21 mouse cellular contexts compared by ENCODE assay signal in genomic region chr8:6963006-6963799, GRCm38 (mm10).
DNase-seq lines count a peak whose midpoint lies in the region; ATAC-seq and TF ChIP-seq lines count a peak whose summit lies in the region.
"Had no signal": no experiment of that assay in that cellular context is flagged by ENCODE, and none has a peak within 500 bp of the region (broad histone marks: within the 10 kb centered on the region; RNA-seq: fewer than 3 reads in every experiment).

No protein-coding gene starts in this region.

- no peaks in the 10 kb centered on the region for H3K9me3 ChIP-seq in limb, embryonic 14.5 days (ENCODE audit: control insufficient read depth, low read length)
- H3K9me3 ChIP-seq: embryonic facial prominence, embryonic 15.5 days; forebrain, embryonic 10.5 days; heart, embryonic 12.5 days; hindbrain, embryonic 15.5 days had no signal

- H3K4me3 ChIP-seq in limb, embryonic 14.5 days (replicated peaks; ENCODE audit: low read length) = no peak overlapping the region
- H3K4me3 ChIP-seq: embryonic facial prominence, embryonic 15.5 days; erythroblast, embryonic 14.5 days; forebrain, embryonic 10.5 days; gastrocnemius, adult 2 months; heart, embryonic 12.5 days; hindbrain, embryonic 15.5 days had no signal

- ATAC-seq in limb, embryonic 14.5 days (ENCODE audit: low FRiP score, low read depth) = peak; percentile 53; the same call in 1 of the 2 replicates
- ATAC-seq: forebrain, embryonic 14.5 days had no signal

- H3K36me3 ChIP-seq in limb, embryonic 14.5 days (ENCODE audit: control insufficient read depth, insufficient read depth, low read length) = no peaks in the 10 kb centered on the region
- H3K36me3 ChIP-seq: embryonic facial prominence, embryonic 15.5 days; forebrain, embryonic 10.5 days; heart, embryonic 12.5 days; hindbrain, embryonic 15.5 days had no signal

- no peak for TF ChIP-seq POLR2A in limb, embryonic 14.5 days (IDR thresholded peaks at IDR 0.05; ENCODE audit: borderline replicate concordance, extremely low read depth, insufficient read depth, insufficient read length)

- no peak overlapping the region for H3K4me2 ChIP-seq in limb, embryonic 14.5 days (replicated peaks; ENCODE audit: low read depth, low read length, severe bottlenecking)
- H3K4me2 ChIP-seq: embryonic facial prominence, embryonic 15.5 days; heart, embryonic 12.5 days; hindbrain, embryonic 15.5 days had no signal

- no peak overlapping the region for H3K9ac ChIP-seq in limb, embryonic 14.5 days (ENCODE audit: low read depth, low read length, severe bottlenecking)
- H3K9ac ChIP-seq: embryonic facial prominence, embryonic 15.5 days; heart, embryonic 12.5 days; hindbrain, embryonic 15.5 days had no signal

- H3K27ac ChIP-seq in limb, embryonic 14.5 days (replicated peaks; ENCODE audit: low read depth, low read length) = no peak overlapping the region
- H3K27ac ChIP-seq: embryonic facial prominence, embryonic 15.5 days; forebrain, embryonic 10.5 days; gastrocnemius, adult 2 months; hindbrain, embryonic 15.5 days had no signal

- no peaks in the 10 kb centered on the region for H3K27me3 ChIP-seq in limb, embryonic 14.5 days (ENCODE audit: control insufficient read depth, insufficient read depth, low read length)
- H3K27me3 ChIP-seq: embryonic facial prominence, embryonic 15.5 days; heart, embryonic 12.5 days; hindbrain, embryonic 15.5 days had no signal

- no peaks in the 10 kb centered on the region for H3K4me1 ChIP-seq in limb, embryonic 14.5 days (ENCODE audit: control insufficient read depth, insufficient read depth, low read length)
- H3K4me1 ChIP-seq: embryonic facial prominence, embryonic 15.5 days; forebrain, embryonic 10.5 days; heart, embryonic 12.5 days; hindbrain, embryonic 15.5 days had no signal

- DNase-seq in kidney, adult 9 months = peak; percentile 14
- DNase-seq in kidney, adult 11 months = no peak
- peak; percentile 1 to 5 for DNase-seq in kidney, postnatal 4 days
- DNase-seq in kidney, adult 18-20 months = no peak
- DNase-seq in Muller cell, postnatal 12 days (ENCODE audit: inconsistent ontology term) = peak; percentile 77
- DNase-seq in limb, embryonic 14.5 days (ENCODE audit: low spot score) = peak; percentile 8
- DNase-seq in thymus, postnatal 0 days (ENCODE audit: low spot score) = no peak
- DNase-seq: adrenal gland, adult 8-10 months; cerebellum, adult 11 months; cerebellum, adult 8-10 months; cerebellum, postnatal 14 days; embryo, embryonic 11 days; gastrocnemius, adult 2 months; gastrocnemius, postnatal 25 days; heart, postnatal 36 days had no signal

- 59% methylated on average over 4 of the region's 4 CpGs for WGBS in limb, embryonic 14.5 days

Comparison
In these comparisons a context has a peak if more than half of its experiments do, and no peak if none do; other contexts are left out.
1. DNase-seq: peak in kidney, adult 9 months (single experiment), kidney, postnatal 4 days (2 of 2), Muller cell, postnatal 12 days (single experiment) and limb, embryonic 14.5 days (single experiment); none in kidney, adult 11 months (single experiment), kidney, adult 18-20 months (single experiment) and thymus, postnatal 0 days (single experiment).